Mouse (Mus musculus) ES-CJ7 (cell line): ENCODE measurements around the gene Pla2g12a.
A peak's percentile ranks its signal among the peaks of the same experiment; 100 is the strongest.

ENCODE experiments used
- DNase-seq: peaks from one replicate; pipeline ENCODE4 v3.0.0; 2011; ENCODE audit warnings: low read depth, low spot score

Pla2g12a gene

DNA sequence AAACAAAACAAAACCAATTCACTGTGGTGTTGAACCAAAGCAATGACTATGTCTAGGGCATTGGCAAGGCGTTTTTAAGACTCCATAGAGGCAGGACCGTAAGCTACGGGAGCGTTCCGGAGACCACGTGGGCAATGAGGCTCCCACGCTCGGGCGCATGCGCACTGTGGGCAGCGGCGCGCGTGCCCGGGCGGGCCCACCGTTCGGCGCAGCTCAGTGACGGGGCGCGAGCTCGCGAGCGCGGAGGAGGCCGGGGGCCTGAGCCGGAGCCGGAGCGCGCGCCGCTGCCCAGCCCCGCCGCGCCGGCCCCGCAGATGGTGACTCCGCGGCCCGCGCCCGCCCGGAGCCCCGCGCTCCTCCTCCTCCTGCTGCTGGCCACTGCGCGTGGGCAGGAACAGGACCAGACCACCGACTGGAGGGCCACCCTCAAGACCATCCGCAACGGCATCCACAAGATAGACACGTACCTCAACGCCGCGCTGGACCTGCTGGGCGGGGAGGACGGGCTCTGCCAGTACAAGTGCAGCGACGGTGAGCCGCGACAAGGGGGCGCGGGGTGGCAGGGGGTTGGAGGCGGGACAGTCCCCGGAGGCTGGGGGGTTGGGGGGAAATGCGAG lies at the start of gene Pla2g12a:
Gene Pla2g12a, plus strand, starts transcription at position 202 of the 617 bp plus-strand sequence.
- DNase-seq: peak; percentile 87

DNA sequence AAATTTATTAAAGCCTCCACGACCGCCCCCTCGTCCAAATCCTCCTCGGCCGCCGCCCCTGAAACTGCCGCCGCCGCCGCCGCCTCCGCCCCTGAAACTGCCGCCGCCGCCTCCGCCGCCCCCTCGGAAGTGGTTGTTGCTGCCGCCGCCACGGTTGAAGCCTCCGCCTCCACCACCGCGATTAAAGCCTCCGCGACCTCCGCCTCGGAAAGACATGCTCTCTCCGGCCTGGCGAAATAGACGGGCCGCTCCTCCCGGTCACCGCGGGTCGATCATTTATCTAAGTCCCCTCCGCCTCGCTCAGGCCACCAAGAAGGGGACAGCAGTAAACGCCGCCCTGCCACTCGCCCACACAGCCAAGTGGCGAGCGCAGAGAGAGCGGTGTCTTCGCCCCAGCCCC lies 47.8 kb upstream of the Pla2g12a start:
- no peak for DNase-seq

DNA sequence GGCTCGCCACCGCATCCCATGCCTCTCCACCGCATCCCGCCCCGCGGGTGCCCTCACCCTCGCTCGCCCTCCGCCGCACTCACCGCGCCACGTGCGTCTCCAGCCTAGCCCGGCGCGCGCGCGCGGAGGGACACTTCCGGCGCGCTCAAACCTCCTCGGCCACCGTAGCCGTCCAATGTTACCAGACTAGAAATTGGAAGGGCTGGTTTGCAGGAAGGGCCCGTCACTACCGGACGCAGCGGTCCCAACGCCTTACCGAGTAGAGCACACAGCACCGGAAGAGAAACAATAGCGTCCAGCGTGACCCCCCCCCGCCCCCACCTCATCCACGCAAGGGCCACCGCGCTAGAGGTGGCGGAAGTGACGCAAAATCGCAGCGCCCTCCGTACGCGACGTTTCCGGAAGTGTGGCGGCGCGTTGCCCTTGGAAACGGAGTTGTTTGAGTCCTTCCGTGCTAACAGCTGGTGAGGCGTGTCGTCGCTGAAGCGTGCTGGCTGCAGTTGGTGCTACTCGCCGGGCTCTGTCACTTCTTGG lies 47.3 kb upstream of the Pla2g12a start, which contains the start of gene Gar1:
Gene Gar1, minus strand, starts transcription at position 362 of the 534 bp plus-strand sequence.
- DNase-seq: peak; percentile 97

DNA sequence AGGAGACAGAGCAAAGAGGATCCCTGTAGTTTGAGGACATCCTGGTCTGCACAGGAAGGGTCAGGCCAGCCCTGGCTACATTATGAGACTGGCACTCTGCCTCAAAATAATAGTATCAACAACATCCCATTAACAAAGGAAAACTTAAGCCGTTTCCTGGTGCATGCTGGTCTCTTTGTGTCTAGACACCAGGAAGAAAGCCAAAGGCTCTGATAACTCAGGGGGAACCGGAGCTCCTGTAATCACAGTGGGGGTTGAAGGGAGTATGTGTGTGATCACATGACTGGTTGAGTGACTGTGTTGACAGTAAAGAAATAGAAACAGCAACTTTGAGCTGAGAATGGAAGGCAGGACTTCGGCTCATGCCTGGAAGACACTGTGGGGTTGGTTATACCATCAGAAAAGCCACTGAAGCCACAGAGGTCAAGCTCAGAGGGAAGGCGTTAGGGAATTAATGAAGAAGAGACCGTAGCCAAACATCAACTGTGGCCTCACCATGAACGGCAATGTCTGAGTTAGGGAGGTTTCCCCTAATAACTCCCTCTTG lies 42.9 kb upstream of the Pla2g12a start, which contains the start of gene Cfi:
Gene Cfi, plus strand, starts transcription at position 497 of the 547 bp plus-strand sequence.
- DNase-seq: no peak

DNA sequence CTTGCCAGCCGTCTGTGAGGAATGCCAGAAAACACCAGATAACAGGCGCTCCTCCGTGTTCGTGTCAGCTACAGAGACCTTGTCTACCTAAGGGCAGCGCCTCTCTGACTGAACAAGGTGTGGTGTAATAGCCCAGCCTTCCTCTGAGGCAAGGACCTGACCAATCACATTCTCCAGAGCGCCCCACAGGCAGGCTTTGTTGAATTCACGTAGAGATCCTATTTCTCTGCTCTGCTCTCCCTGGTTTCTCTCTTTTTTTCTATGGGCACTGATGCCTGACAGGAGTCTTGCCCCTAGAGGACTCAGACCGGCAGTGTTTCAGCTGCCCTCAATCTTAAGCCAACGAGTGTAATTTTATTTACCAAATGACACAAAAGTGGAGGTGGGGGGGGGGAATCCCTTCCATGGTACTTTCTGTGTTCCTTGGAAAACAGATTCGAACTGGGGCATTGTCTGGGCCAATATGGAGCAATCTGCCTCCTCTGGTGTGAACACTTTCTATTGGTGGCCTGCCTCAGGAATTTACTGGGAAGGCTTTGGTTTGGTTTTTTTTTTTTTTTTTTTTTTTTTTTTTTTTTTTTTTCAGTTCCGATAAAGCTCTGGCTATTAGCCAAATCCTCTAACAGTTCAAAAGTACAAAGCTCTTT lies 42.2 kb upstream of the Pla2g12a start:
- peak; percentile 61 for DNase-seq

DNA sequence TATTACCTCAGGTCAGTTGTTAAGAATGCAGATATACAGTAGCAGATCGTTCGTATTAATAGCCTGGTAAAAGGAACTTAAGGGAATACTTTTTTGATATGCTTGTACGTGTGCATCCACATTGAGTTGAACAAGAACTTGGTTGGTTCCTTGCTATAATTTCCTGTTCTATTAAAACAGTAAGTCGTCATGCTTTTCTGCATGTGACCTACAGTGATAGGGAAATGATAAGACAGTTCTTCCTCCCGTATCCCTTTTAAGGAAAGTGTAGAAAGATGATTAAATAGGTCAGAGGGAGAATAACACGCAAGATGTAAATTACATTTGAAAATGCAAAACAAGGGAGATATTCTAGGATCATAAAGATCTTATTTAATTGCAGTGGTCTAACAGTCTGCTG lies 41.4 kb upstream of the Pla2g12a start:
- DNase-seq: no peak

DNA sequence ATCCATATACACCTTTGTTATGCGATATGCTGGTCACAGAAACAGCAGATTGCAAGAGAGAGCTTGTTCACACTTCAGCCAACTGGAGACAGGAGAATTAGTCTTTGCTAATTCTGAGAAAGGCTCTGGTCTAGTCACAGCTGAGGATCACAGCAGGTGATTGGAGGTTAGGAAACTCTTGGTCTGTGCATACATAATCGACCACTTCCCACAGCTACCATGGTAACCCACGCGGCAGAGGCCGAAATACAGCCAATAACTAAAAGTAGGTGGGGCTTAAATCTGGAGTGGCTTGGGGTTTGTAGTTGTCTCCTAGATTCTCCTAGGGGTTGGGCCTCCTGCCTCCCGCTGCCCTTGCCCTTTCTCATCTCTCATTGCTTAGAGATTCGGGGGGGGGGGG lies 40.4 kb upstream of the Pla2g12a start:
- peak; percentile 84 for DNase-seq

DNA sequence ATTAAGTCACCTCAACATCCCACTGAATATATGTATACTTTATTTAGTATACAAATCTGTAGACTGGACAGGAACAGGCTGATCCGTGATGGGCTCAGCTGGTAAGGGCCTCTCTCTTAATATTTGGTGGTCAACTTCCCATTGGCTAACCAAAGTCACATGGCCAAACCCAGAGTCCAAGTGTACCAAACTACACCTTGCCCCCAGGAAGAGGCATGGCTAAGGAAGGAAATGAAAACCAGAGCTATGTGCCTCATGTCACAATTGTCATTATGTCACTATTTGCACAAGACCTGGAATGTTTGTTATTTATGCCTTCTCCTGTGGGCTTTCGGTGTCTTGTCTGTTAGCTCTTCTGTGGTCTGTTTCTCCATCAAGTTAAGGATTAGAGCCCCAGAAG lies 32.5 kb upstream of the Pla2g12a start:
- DNase-seq: no peak

DNA sequence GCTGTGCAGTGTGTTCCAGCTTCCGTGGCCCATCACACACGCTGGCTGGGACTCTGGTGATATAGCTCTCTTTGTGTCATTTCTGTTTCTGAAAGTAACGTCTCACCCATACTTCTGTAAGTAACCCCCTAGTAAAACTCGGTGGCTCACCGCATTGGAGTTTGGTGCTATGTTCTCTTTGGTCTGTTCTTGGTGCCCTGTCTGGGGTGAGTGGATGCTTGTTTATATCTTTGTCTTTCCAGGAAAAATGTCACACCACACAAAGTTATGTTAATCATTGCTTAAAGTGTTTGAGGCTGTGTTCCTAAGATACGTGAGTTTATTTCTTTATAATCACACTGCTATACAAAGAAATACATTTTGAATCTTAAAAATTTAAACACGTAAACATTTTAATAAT lies 31.6 kb upstream of the Pla2g12a start:
- no peak for DNase-seq

DNA sequence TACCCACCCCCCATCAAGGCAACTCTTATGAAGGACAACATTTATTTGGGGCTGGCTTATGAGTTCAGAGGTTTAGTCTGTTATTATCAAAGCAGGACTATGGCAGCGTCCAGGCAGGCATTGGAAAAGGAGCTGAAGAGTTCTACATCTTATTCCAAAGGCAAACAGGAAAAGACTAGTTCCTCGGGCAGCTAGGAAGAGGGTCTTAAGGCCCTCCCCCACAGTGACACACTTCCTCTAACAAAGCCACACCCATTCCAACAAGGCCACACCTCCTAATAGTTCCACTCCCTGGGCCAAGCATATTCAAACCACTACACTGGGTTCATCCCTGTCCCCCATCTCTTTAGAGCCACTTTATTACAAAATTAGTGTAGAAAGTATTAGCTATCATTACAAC lies 15.8 kb upstream of the Pla2g12a start:
- peak; percentile 45 for DNase-seq

DNA sequence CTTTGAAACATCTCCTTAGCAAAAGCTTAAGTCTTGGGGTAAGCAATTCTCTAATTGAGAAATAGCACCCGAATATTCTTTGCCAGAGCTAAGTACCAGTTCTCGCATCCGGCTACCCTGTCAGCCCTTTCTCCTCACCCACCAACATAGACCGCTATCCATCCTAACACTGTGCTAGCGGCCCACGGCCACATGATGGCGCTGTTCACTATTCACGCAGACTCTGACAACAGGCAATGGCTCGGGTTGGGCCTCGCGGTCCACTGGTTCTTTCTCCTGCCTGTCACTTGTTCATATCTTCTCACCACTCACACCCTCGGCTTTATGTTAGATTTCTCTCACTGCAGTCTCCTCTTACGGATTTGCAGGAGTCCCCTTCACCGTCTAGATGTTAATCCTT lies 14.7 kb upstream of the Pla2g12a start:
- peak; percentile 76 for DNase-seq

DNA sequence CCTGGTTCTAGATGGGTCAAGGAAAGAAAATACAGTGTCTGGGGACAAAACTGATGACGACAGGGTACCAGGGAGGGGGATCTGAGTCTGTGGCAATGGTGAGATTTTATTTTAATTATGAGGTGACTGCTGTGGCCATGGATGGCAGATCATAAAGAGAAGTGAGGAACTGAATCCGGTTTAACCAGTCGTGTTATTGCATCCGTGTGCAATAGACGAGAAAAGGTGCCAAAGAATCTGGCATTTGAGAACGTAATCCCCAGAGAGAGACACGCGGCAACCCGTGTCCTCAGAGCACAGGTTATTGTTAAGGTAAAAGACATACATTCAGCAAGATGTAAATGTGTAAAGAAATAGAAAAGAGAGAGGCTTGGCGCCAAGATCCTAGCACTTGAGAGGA lies 1.1 kb upstream of the Pla2g12a start:
- no peak for DNase-seq

DNA sequence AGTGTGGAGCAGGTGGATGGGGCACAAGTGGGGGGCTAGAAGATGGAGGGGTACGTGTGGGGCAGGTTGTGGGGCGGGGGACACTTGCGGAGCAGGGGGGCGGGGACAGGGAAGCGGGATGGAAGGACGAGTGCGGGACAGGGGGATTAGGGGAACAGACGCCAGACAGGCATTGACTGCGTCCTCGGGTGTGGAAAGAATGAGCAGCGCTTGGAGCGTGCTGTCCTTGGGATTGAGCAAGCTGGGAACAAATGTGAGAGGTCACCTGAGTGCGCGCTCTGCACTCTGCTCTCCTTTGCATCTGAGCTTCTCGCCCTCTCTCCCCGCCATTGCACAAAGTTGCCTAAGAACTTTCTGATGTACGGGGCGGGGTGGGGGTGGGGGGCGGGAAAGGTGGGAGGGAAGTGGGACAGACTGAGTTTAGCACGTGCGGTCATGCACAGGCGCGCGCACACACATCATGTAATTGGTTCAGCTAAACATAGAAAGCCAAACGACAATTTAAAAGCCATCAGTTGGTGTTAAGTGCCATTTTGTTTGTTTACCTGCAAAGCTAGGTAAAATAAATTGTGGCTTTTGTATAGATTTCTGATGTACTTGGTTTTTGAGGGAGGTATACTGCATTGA lies 838 bp downstream of the Pla2g12a start:
- DNase-seq: peak; percentile 69

DNA sequence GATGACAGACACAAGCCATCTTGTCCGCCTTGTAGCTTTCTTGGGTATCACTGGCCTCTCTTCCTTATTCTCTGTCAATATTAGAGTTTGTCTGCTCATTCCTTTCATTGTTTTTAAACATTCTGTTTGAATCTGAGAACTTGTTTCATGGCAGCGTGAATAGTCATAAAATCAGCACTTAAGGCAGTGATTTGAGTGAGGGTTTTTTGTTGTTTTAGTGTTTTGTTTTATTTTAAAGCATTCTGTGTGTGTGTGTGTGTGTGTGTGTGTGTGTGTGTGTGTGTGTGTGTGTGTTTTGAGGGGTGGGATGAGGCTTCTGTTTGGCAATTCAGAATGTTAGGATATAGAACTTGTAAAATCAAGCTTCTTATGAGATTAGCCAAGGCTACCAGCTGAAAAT lies 1.5 kb downstream of the Pla2g12a start:
- DNase-seq: no peak

DNA sequence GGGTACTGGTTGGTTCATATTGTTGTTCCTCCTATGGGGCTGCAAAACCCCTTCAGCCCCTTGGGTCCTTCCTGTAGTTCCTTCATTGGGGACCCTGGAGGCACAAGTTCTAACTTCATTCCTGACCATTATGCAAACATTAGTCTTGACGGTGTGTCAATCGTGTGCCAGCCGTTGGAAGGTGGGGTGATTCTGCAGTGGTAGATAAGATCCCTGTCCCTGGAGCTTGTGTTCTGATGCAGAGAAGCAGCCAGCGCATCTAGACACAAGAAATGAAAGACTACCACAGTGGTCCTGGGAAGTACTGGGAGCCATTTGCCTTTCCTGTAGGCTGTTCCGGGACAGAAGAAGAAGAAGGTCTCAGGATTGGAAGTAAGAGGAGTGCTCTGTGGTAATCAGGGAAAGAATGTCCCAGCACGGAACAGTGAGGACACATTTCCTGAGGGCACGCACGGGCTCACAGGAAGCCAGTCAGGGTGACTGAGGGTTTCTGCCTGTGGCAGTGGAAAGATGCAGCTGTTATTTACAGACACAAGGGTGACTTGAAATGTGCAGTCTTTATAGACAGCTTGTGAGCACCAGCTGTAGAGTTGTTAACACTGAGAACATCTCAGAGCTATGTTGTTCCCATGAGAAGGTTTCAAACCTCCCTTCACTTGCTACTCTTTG lies 2.7 kb downstream of the Pla2g12a start:
- no peak for DNase-seq

DNA sequence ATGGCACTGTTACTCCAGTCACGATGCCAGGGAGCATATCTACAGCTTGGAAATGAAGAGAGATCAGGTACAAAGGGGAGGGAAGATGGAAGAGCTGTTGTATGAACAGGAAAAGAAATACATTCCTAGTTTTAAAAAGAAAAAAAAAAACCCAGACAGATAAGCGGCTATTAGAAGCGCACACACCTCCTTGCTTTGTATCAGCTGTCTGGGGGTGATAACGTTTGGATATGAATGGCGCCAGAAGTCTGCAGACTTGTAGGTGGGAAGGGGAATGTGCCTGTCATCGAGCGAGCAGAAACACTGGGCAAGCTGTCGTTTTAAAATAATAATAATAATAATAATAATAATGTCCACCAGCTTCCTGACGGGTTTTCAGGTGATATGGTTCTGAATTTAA lies 7.2 kb downstream of the Pla2g12a start:
- DNase-seq: no peak

DNA sequence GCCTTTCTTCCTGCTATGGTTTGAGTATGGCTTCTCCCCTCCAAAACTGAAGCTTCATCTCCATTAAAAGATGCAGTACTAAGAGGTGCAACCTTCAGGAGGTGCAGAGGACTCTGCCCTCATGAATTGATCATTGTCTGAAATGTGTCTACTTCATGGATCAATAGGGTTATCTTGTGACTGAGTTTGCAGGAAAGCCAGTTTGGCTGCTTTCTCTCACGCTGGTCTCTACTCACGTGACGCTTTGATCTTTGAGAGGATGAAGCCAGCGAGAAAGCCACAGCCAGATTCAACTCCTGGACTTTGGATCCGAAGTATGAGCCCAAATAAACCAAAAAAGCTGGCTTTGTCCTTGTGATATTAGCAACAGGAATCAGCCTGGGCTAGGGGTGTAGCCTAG lies 8.0 kb downstream of the Pla2g12a start:
- no peak for DNase-seq

DNA sequence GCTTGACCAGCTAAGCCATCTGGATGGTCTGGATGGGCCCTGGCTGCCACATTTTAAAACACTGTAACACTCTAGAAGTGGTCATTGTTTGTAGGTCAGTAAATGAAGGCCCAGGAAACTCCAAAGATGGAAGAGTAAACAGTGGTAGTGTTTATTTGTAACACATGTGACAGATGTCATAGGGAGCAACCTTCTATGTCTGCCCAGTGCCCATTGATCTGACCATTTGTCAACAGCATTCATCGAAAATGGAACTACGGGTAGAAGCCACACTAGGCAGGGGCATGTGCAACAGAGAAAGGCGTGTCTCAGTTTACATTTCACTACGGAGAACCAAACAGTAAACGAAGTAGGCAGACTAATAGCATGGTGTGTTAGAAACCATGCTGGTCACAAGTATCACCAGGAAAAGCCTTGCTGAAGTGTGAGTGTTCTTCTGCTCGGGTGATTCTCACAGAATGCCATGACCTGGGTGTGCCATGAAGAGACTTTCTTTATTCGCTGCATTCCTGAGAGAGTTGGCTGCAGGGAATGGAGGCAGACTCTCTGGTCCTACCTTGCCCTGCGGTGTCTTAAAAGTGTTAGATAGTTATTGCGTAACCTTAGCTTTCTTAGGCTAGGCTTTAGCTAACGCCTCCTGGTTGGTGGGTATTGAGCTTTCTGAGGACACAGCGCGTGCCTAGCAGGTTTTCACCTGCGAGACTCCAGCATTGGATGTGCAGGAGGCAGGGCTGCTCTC lies 9.5 kb downstream of the Pla2g12a start:
- DNase-seq: no peak

DNA sequence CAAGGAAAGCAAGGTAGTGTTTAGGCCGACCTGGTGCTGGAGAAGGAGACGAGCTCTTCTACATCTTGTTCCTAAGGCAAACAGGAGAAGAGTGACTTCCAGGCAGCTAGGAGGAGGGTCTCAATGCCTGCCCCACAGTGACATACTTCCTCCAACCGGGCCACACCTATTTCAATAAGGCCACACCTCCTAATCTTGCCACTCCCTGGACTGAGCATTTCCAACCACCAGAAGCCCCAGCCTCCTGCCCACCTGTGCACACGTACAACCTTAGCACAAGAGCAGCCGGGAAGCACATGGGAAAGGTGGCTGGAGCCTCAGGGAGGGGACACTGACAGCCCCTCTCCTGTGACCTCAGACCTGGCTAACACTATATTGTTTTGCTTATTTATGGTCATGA lies 13.6 kb downstream of the Pla2g12a start:
- DNase-seq: no peak

DNA sequence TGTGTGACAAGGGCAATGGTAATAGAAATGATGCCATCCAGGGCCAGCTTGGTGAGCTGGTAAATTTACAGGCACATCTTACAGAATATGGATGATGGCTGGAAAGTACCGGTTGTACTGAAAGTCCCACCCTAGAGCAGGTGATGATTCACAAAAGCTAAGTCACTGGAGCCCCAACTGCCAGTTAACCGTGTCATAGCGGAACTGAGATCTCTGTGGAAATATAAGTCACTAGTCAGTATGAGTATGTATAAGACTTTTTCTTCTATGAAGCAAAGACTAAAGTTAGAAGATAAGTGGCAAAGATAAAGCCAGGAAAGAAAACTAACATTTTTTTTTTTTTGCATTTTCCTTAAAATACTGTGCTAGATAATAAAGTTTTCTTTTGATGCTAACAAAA lies 14.7 kb downstream of the Pla2g12a start:
- DNase-seq: no peak

DNA sequence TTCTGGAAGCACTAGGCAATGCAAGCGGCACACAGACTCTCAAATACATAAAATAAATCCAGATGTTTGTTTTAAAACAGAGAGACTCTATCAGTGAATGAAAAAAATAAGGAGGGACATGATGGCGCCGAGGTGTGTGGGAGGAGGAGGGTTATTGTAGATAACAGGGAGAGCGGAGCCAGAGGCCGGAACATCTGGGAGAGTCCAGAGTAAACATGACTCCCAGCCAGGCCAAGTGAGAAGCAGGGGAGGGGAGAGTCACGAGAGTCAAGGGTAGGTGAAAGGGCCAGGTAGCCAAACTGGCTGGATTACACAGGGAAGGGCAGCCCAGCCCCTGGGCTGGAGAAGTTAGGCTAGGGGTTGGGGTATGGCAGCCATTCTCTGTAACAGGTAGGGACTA lies 18.2 kb downstream of the Pla2g12a start:
- DNase-seq: no peak
